In the genomic region with DNA sequence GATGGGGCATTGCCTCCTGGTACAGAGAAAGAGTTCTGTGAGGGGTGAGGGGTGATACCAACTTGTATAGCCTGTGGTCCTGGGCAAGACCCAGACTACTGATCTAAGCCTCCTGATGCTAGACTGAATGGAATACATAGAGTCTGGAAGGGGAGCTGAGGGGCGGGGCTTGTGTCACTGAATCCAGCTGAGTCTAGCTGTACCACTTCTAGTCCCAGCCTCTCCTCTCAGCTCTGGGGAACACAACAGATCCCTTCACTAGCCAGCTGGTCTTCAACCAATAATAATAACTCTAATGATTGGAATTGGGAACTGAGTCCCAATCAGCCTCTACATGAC, we compare ENCODE assay signal across 9 mouse cellular contexts. TPM values are rescaled to one million over a fixed set of nuclear protein-coding genes. Genes with fewer than 3 reads are reported as not detected.
DNase-seq lines count a peak whose midpoint lies in the region; ATAC-seq and TF ChIP-seq lines count a peak whose summit lies in the region.
"Had no signal": no experiment of that assay in that cellular context is flagged by ENCODE, and none has a peak within 500 bp of the region (broad histone marks: within the 10 kb centered on the region; RNA-seq: fewer than 3 reads in every experiment).

No protein-coding gene starts in this region.

- H3K4me3 ChIP-seq in gastrocnemius, adult 2 months = peak overlapping the region; percentile 77
- H3K4me3 ChIP-seq in megakaryocyte, embryonic 14.5 days (replicated peaks) = peak overlapping the region; percentile 89
- H3K4me3 ChIP-seq in liver, embryonic 15.5 days (replicated peaks) = no peak overlapping the region

- H3K9me3 ChIP-seq in megakaryocyte, embryonic 14.5 days = peaks cover 9% of the 10 kb centered on the region; the same call in 1 of the 2 replicates
- no peaks in the 10 kb centered on the region for H3K9me3 ChIP-seq in liver, embryonic 15.5 days (replicated peaks)

- no peaks in the 10 kb centered on the region for H3K36me3 ChIP-seq in megakaryocyte, embryonic 14.5 days (replicated peaks; ENCODE audit: low read length)
- no peaks in the 10 kb centered on the region for H3K36me3 ChIP-seq in liver, embryonic 15.5 days (replicated peaks)

- TF ChIP-seq CTCF in gastrocnemius, adult 2 months (IDR thresholded peaks at IDR 0.05) = no peak

- H3K4me1 ChIP-seq in megakaryocyte, embryonic 14.5 days = peaks cover 24% of the 10 kb centered on the region
- H3K4me1 ChIP-seq in liver, embryonic 15.5 days (replicated peaks) = peaks cover 11% of the 10 kb centered on the region

- DNase-seq in gastrocnemius, adult 2 months = no peak
- no peak for DNase-seq in gastrocnemius, postnatal 10 days
- no peak for DNase-seq in right cerebral cortex, postnatal 14 days
- no peak for DNase-seq in gastrocnemius, postnatal 36 days
- DNase-seq in cerebellum, adult 11 months = no peak

- intact Hi-C loops in gastrocnemius, adult 2 months (cut with DNase I) = loop anchor here (5.0 kb wide), 1 partner anchor 33 kb away; a partner anchor contains a TSS
- intact Hi-C loops in gastrocnemius, postnatal 36 days (cut with DNase I) = no loop called here

- no peak for ATAC-seq in megakaryocyte, adult 5-6 weeks (ENCODE audit: poor library complexity, severe bottlenecking)
- ATAC-seq in liver, embryonic 15.5 days (ENCODE audit: insufficient read depth) = no peak

- peaks cover 81% of the 10 kb centered on the region for H3K27me3 ChIP-seq in megakaryocyte, embryonic 14.5 days (replicated peaks)
- H3K27me3 ChIP-seq in liver, embryonic 15.5 days = peaks cover 57% of the 10 kb centered on the region

- no peak overlapping the region for H3K27ac ChIP-seq in gastrocnemius, adult 2 months
- H3K27ac ChIP-seq in liver, embryonic 15.5 days (replicated peaks) = no peak overlapping the region

- no peak overlapping the region for H3K9ac ChIP-seq in liver, embryonic 15.5 days

- WGBS in liver, embryonic 15.5 days (ENCODE audit: insufficient replicate concordance) = 59% methylated on average over 1 of the region's 1 CpGs

- H3K4me2 ChIP-seq in liver, embryonic 15.5 days = peak overlapping the region; percentile 73

RNA-seq across cellular contexts. Expression of a gene that starts 0.4 kb away (rescaled TPM):
- under 1 TPM; 0.20 to 0.51 TPM for total RNA-seq in gastrocnemius, adult 2 months (2021)
- total RNA-seq in gastrocnemius, postnatal 10 days (2021) = under 1 TPM; 0.07 to 0.16 TPM
- polyA plus RNA-seq in megakaryocyte, embryonic 14.5 days (2012; ENCODE audit: insufficient read depth, low replicate concordance) = not detected in 2 replicates
- total RNA-seq in megakaryocyte, adult 5-6 weeks (2015) = not detected in 2 replicates
- total RNA-seq in megakaryocyte, adult 5-6 weeks (2017) = not detected in 2 replicates
- not detected in 2 replicates for polyA plus RNA-seq in liver, embryonic 15.5 days (2015; fragmentation: Nextera tagmentation; extraction: Ambion mirVana)
- under 1 TPM; 0.10 to 0.25 TPM for total RNA-seq in gastrocnemius, postnatal 36 days (2021)

RNA-seq across cellular contexts. Expression of a gene that starts 23.4 kb away (rescaled TPM):
- total RNA-seq in gastrocnemius, adult 2 months (2021) = 1 to 10 TPM; 3.2 to 7.5 TPM
- total RNA-seq in gastrocnemius, postnatal 10 days (2021) = 1 to 10 TPM; 2.7 to 5.3 TPM
- polyA plus RNA-seq in megakaryocyte, embryonic 14.5 days (2012; ENCODE audit: insufficient read depth, low replicate concordance) = not detected in 2 replicates
- not detected in 2 replicates for total RNA-seq in megakaryocyte, adult 5-6 weeks (2015)
- not detected in 2 replicates for total RNA-seq in megakaryocyte, adult 5-6 weeks (2017)
- polyA plus RNA-seq in liver, embryonic 15.5 days (2015; fragmentation: Nextera tagmentation; extraction: Ambion mirVana) = 0.08 and 0.10 TPM in 2 replicates
- 1 to 10 TPM; 2.3 to 2.5 TPM for total RNA-seq in gastrocnemius, postnatal 36 days (2021)

RNA-seq across cellular contexts. Expression of a gene that starts 27.1 kb away (rescaled TPM):
- not detected for total RNA-seq in gastrocnemius, adult 2 months (2021)
- total RNA-seq in gastrocnemius, postnatal 10 days (2021) = not detected
- polyA plus RNA-seq in megakaryocyte, embryonic 14.5 days (2012; ENCODE audit: insufficient read depth, low replicate concordance) = 1.2 TPM in 1 of 2 replicates, not detected in the other
- total RNA-seq in megakaryocyte, adult 5-6 weeks (2015) = not detected in 2 replicates
- total RNA-seq in megakaryocyte, adult 5-6 weeks (2017) = not detected in 2 replicates
- polyA plus RNA-seq in liver, embryonic 15.5 days (2015; fragmentation: Nextera tagmentation; extraction: Ambion mirVana) = not detected in 2 replicates
- total RNA-seq in gastrocnemius, postnatal 36 days (2021) = not detected

RNA-seq across cellular contexts. Expression of a gene that starts 31.3 kb away (rescaled TPM):
- 100 to 1,000 TPM in 1 of 2 experiments, 10 to 100 TPM in 1; 56.6 to 180 TPM for total RNA-seq in gastrocnemius, adult 2 months (2021)
- total RNA-seq in gastrocnemius, postnatal 10 days (2021) = under 1 TPM; 0.26 to 0.97 TPM
- not detected in 2 replicates for polyA plus RNA-seq in megakaryocyte, embryonic 14.5 days (2012; ENCODE audit: insufficient read depth, low replicate concordance)
- total RNA-seq in megakaryocyte, adult 5-6 weeks (2015) = not detected in 2 replicates
- total RNA-seq in megakaryocyte, adult 5-6 weeks (2017) = not detected in 2 replicates
- not detected in 2 replicates for polyA plus RNA-seq in liver, embryonic 15.5 days (2015; fragmentation: Nextera tagmentation; extraction: Ambion mirVana)
- total RNA-seq in gastrocnemius, postnatal 36 days (2021) = 10 to 100 TPM; 55.1 to 58.1 TPM
- polyA plus RNA-seq: testis, adult 2 months had no signal

RNA-seq across cellular contexts. Expression of a gene that starts 50.1 kb away (rescaled TPM):
- total RNA-seq in gastrocnemius, adult 2 months (2021) = not detected
- not detected for total RNA-seq in gastrocnemius, postnatal 10 days (2021)
- polyA plus RNA-seq in megakaryocyte, embryonic 14.5 days (2012; ENCODE audit: insufficient read depth, low replicate concordance) = 0.78 TPM in 1 of 2 replicates, not detected in the other
- total RNA-seq in megakaryocyte, adult 5-6 weeks (2015) = not detected in 2 replicates
- not detected in 2 replicates for total RNA-seq in megakaryocyte, adult 5-6 weeks (2017)
- polyA plus RNA-seq in liver, embryonic 15.5 days (2015; fragmentation: Nextera tagmentation; extraction: Ambion mirVana) = 0.26 TPM in 1 of 2 replicates, not detected in the other
- not detected for total RNA-seq in gastrocnemius, postnatal 36 days (2021)
- polyA plus RNA-seq: testis, adult 2 months had no signal
